Mouse (Mus musculus) intestine, embryonic 16.5 days (tissue): ENCODE measurements around the gene Cic. TPM values are rescaled to one million over a fixed set of nuclear protein-coding genes. Genes with fewer than 3 reads are reported as not detected.
A peak's percentile ranks its signal among the peaks of the same experiment; 100 is the strongest.

Experiments used
- ATAC-seq: fragments of 200-750 bp; cut with Nextera tagmentation; 2 replicates; pipeline ENCODE4 v1.8.0; 2017; ENCODE audit warnings: moderate TSS enrichment, moderate library complexity
- H3K27ac ChIP-seq: fragments of 300-500 bp; sonication (generic); 2 replicates; pipeline ENCODE4 v1.5.1; 2014; ENCODE audit warnings: mild to moderate bottlenecking, low read length
- H3K27me3 ChIP-seq: fragments of 300-500 bp; sonication (generic); replicated peaks from 2 replicates; pipeline ENCODE4 v1.6.1; 2014; ENCODE audit warnings: low read length, control low read depth, mixed read lengths; ENCODE audit not compliant: control insufficient read depth, insufficient read depth
- H3K36me3 ChIP-seq: fragments of 300-500 bp; sonication (generic); 2 replicates; pipeline ENCODE4 v1.6.1; 2014; ENCODE audit warnings: low read length, control low read depth; ENCODE audit not compliant: control insufficient read depth, insufficient read depth
- H3K4me1 ChIP-seq: fragments of 300-500 bp; sonication (generic); 2 replicates; pipeline ENCODE4 v1.6.1; 2014; ENCODE audit warnings: low read length, control low read depth, mixed read lengths; ENCODE audit not compliant: control insufficient read depth, insufficient read depth
- H3K4me2 ChIP-seq: fragments of 300-500 bp; sonication (generic); 2 replicates; pipeline ENCODE4 v1.6.1; 2014; ENCODE audit warnings: low read depth, low read length, control low read depth
- H3K4me3 ChIP-seq: fragments of 300-500 bp; sonication (generic); 2 replicates; pipeline ENCODE4 v1.5.1; 2014; ENCODE audit warnings: mild to moderate bottlenecking, low read length
- H3K9ac ChIP-seq: fragments of 300-500 bp; sonication (generic); 2 replicates; pipeline ENCODE4 v1.6.1; 2014; ENCODE audit warnings: low read depth, low read length
- H3K9me3 ChIP-seq: fragments of 300-500 bp; sonication (generic); 2 replicates; pipeline ENCODE4 v1.6.1; 2016; ENCODE audit warnings: low read length, control low read depth; ENCODE audit not compliant: control insufficient read depth
- WGBS: fragments of 180-500 bp; shearing (Covaris S2); extraction: QIAGEN DNeasy Blood & Tissue Kit; methylation state at CpG from one replicate; pipeline ENCODE4 v1.1.7; 2014; 5-methylcytosine and 5-hydroxymethylcytosine counted together
- polyA plus RNA-seq: library from polyadenylated mRNA; unstranded; fragments of >200 nt; fragmentation: Nextera tagmentation; extraction: Ambion mirVana; gene quantifications from 2 replicates; pipeline ENCODE4 v1.2.1, GENCODE M21; 2015

Cic gene
- polyA plus RNA-seq, 1 experiment from 2014 or later, result 19.9 TPM

GRCm38 (mm10) chr7:25306614-25306996 lies 39.1 kb downstream of the Cic start:
- Histone ChIP-seq H3K9me3 (no peaks in the 10 kb centered on the region), H3K4me2 (no peak overlapping the region), H3K4me3 (no peak overlapping the region), H3K4me1 (peaks cover 9% of the 10 kb centered on the region), H3K36me3 (no peaks in the 10 kb centered on the region), H3K27ac (no peak overlapping the region), H3K9ac (no peak overlapping the region), H3K27me3 (peaks cover 23% of the 10 kb centered on the region)
- WGBS, result 33% methylated on average over 2 of the region's 2 CpGs
- ATAC-seq, result no peak

- Histone ChIP-seq H3K27ac (no peak overlapping the region), H3K4me2 (no peak overlapping the region), H3K27me3 (peaks cover 37% of the 10 kb centered on the region), H3K9ac (no peak overlapping the region), H3K4me3 (no peak overlapping the region), H3K36me3 (no peaks in the 10 kb centered on the region), H3K4me1 (peaks cover 9% of the 10 kb centered on the region), H3K9me3 (no peaks in the 10 kb centered on the region)
- 57% methylated on average over 17 of the region's 17 CpGs for WGBS
- ATAC-seq, result no peak
These were observed 41.3 kb downstream of the Cic start for GRCm38 (mm10) chr7:25308702-25309318.

GRCm38 (mm10) chr7:25309425-25309824 lies 41.9 kb downstream of the Cic start:
- no peaks in the 10 kb centered on the region for H3K36me3 ChIP-seq
- peaks cover 9% of the 10 kb centered on the region for H3K4me1 ChIP-seq
- H3K27me3 ChIP-seq, result peaks cover 41% of the 10 kb centered on the region
- H3K9me3 ChIP-seq, result no peaks in the 10 kb centered on the region
- no peak overlapping the region for H3K27ac ChIP-seq
- no peak overlapping the region for H3K9ac ChIP-seq
- no peak overlapping the region for H3K4me3 ChIP-seq
- 92% methylated on average over 9 of the region's 9 CpGs for WGBS
- no peak overlapping the region for H3K4me2 ChIP-seq
- no peak for ATAC-seq

- Histone ChIP-seq H3K4me3 (no peak overlapping the region), H3K27me3 (peaks cover 53% of the 10 kb centered on the region), H3K27ac (no peak overlapping the region), H3K36me3 (no peaks in the 10 kb centered on the region), H3K9me3 (no peaks in the 10 kb centered on the region), H3K4me1 (peaks cover 16% of the 10 kb centered on the region), H3K4me2 (no peak overlapping the region), H3K9ac (no peak overlapping the region)
- 74% methylated on average over 11 of the region's 11 CpGs for WGBS
- ATAC-seq, result no peak
These were observed 43.7 kb downstream of the Cic start for GRCm38 (mm10) chr7:25311193-25311592.

- 48% methylated on average over 7 of the region's 7 CpGs for WGBS
- Histone ChIP-seq H3K9ac (no peak overlapping the region), H3K4me2 (no peak overlapping the region), H3K4me1 (peaks cover 22% of the 10 kb centered on the region), H3K27ac (no peak overlapping the region), H3K9me3 (no peaks in the 10 kb centered on the region), H3K27me3 (peaks cover 44% of the 10 kb centered on the region), H3K36me3 (no peaks in the 10 kb centered on the region), H3K4me3 (no peak overlapping the region)
- ATAC-seq, result no peak
These were observed 45.8 kb downstream of the Cic start for GRCm38 (mm10) chr7:25313325-25313724.

GRCm38 (mm10) chr7:25314606-25315305 lies 47.3 kb downstream of the Cic start:
- ATAC-seq, result no peak
- Histone ChIP-seq H3K9me3 (no peaks in the 10 kb centered on the region), H3K4me1 (peaks cover 22% of the 10 kb centered on the region), H3K27ac (no peak overlapping the region), H3K36me3 (no peaks in the 10 kb centered on the region), H3K4me3 (peak overlapping the region; percentile 51), H3K27me3 (peaks cover 41% of the 10 kb centered on the region), H3K9ac (0 out of 2 replicates have a peak overlapping the region, but pooled peaks have one; percentile 62), H3K4me2 (peak overlapping the region; percentile 84)
- 3% methylated on average over 44 of the region's 51 CpGs for WGBS

- peaks cover 41% of the 10 kb centered on the region for H3K27me3 ChIP-seq
- H3K4me1 ChIP-seq, result peaks cover 22% of the 10 kb centered on the region
- H3K27ac ChIP-seq, result no peak overlapping the region
- WGBS, result 1% methylated on average over 55 of the region's 69 CpGs
- H3K4me3 ChIP-seq, result peak overlapping the region; percentile 51
- H3K36me3 ChIP-seq, result no peaks in the 10 kb centered on the region
- H3K9me3 ChIP-seq, result no peaks in the 10 kb centered on the region
- H3K9ac ChIP-seq, result peak overlapping the region; percentile 62
- H3K4me2 ChIP-seq, result peak overlapping the region; percentile 84
- ATAC-seq, result no peak
These were observed 48.0 kb downstream of the Cic start for GRCm38 (mm10) chr7:25315306-25316041.

GRCm38 (mm10) chr7:25316532-25317445 lies 49.3 kb downstream of the Cic start, which contains the start of gene Megf8:
Gene Megf8 (plus strand): TSS chr7:25317164.
- H3K4me2 ChIP-seq, result peak within 1 kb of the TSS; percentile 93
- peaks cover 27% of the 10 kb centered on the region for H3K4me1 ChIP-seq
- H3K27me3 ChIP-seq, result peaks cover 33% of the 10 kb centered on the region
- H3K9me3 ChIP-seq, result no peaks in the 10 kb centered on the region
- ATAC-seq, result peak; percentile 98
- H3K27ac ChIP-seq, result peak within 1 kb of the TSS; percentile 67
- WGBS, result 1% methylated on average over 52 of the region's 52 CpGs
- H3K9ac ChIP-seq, result peak within 1 kb of the TSS; percentile 84
- H3K36me3 ChIP-seq, result no peaks in the 10 kb centered on the region
- H3K4me3 ChIP-seq, result peak within 1 kb of the TSS; percentile 60
